Mouse (Mus musculus): ENCODE data around the gene Sarnp.

- no peak for TF ChIP-seq POLR2A (IDR thresholded peaks at IDR 0.05; ENCODE audit: borderline replicate concordance, extremely low read depth, insufficient read depth, insufficient read length, poor library complexity, severe bottlenecking)
- TF ChIP-seq CTCF (IDR thresholded peaks at IDR 0.05; ENCODE audit: borderline replicate concordance, extremely low read depth, insufficient read depth, insufficient read length), result no peak
Measured at GRCm38 (mm10) chr10:128843260-128843659, 26.1 kb downstream of the Sarnp start.
